Mouse (Mus musculus) embryo, embryonic 11 days (tissue): ENCODE measurements at regions not wholly inside any gene's neighbourhood (a gene's known extent, or its start where the extent isn't known, plus 50 kb on each side); places are given as distances from the start of the nearest gene placed in this dataset.

ENCODE experiments used
- DNase-seq: peaks from one replicate; pipeline ENCODE4 v3.0.0-alpha.2; 2015

GRCm38 (mm10) chr3:17668839-17669238, 279.4 kb upstream of the Cypt12 start:
- DNase-seq, result no peak
